Mouse (Mus musculus): ENCODE results near the gene Bex3. TPM values are rescaled to one million over a fixed set of nuclear protein-coding genes. Genes with fewer than 3 reads are reported as not detected.
"Not testable (repeated sequence)": the region's sequence is repeated elsewhere in the genome, so short reads cannot be mapped to it uniquely, and the experiment has no call there.

Bex3 gene
- polyA plus RNA-seq, 1 experiment from 2014 or later, result 400 TPM

DNA sequence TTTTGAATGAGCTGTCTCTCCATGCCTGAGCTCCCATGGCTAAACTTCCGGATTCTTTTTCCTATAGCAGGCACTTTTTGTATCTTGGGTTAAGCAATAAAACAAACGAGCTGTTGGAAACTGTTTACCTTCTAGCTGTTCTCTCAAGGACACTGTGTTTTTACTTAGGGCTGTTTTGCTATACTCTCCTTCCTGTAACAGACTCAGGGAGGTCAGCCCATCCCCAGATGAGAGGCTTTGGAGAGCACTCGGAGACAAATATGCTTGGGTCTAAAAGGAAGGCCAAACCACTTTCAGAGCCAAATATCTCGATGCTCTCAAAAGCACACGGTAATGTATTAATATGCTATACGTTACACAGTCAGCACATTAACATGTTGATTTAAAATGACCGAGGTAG, 20.4 kb upstream of the Bex3 start:
- H3K4me2 ChIP-seq (ENCODE audit: low read depth, low read length), result no peak overlapping the region
- H3K9me3 ChIP-seq (replicated peaks; ENCODE audit: control insufficient read depth, low read length), result no peaks in the 10 kb centered on the region
- H3K36me3 ChIP-seq (ENCODE audit: control insufficient read depth, insufficient read depth), result peaks cover 3% of the 10 kb centered on the region; the same call in 1 of the 2 replicates
- WGBS, result 64% methylated on average over 7 of the region's 7 CpGs
- no peaks in the 10 kb centered on the region for H3K27me3 ChIP-seq (ENCODE audit: control insufficient read depth, insufficient read depth, low read length)
- no peak overlapping the region for H3K27ac ChIP-seq (ENCODE audit: low read length)
- H3K9ac ChIP-seq (ENCODE audit: low read length), result no peak overlapping the region
- no peak overlapping the region for H3K4me3 ChIP-seq (ENCODE audit: low read length)
- peaks cover 5% of the 10 kb centered on the region; the same call in 1 of the 2 replicates for H3K4me1 ChIP-seq (ENCODE audit: control insufficient read depth, insufficient read depth, low read length)
- no peak for ATAC-seq (replicated peaks; ENCODE audit: extremely low read depth, insufficient read depth, low FRiP score)

DNA sequence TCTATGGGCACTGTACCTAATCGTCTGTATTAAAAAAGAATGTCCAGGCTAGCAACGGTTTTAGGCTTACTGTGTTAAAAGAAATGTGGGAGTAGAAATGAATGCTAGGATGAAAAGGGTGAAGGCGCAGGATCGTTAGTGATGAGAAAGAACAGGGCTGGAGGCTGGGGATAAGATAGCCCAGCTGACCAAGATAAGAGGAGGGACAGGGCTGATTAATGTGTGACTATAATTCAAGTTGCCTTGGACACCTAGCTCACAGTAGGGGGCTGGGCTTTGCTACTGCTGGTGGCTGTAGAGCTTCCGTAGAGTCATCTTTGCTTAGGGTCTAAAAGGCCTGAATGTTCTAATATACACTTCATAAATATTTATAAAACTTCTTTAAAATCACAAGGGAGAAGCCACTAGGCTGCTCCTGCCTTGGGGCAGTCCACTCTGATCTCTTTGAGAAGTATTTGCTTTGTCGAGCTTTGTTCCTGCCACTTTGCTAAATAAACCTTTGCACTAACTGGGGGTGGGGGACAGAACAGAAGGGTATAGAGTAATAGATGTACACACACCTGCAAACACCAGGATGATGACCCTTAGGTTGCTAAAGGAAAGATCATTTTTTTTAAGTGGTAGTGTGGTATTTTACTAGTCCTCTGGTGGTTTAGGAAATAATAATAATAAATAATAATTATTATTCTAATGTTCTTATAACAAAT, 17.9 kb upstream of the Bex3 start:
- no peak overlapping the region for H3K4me3 ChIP-seq (ENCODE audit: low read length)
- peaks cover 3% of the 10 kb centered on the region; the same call in 1 of the 2 replicates for H3K36me3 ChIP-seq (ENCODE audit: control insufficient read depth, insufficient read depth)
- no peaks in the 10 kb centered on the region for H3K27me3 ChIP-seq (ENCODE audit: control insufficient read depth, insufficient read depth, low read length)
- no peak overlapping the region for H3K27ac ChIP-seq (ENCODE audit: low read length)
- no peak for ATAC-seq (replicated peaks; ENCODE audit: extremely low read depth, insufficient read depth, low FRiP score)
- H3K9ac ChIP-seq (ENCODE audit: low read length), result no peak overlapping the region
- peaks cover 5% of the 10 kb centered on the region; the same call in 1 of the 2 replicates for H3K4me1 ChIP-seq (ENCODE audit: control insufficient read depth, insufficient read depth, low read length)
- WGBS, result 38% methylated on average over 6 of the region's 6 CpGs
- no peaks in the 10 kb centered on the region for H3K9me3 ChIP-seq (replicated peaks; ENCODE audit: control insufficient read depth, low read length)
- no peak overlapping the region for H3K4me2 ChIP-seq (ENCODE audit: low read depth, low read length)

DNA sequence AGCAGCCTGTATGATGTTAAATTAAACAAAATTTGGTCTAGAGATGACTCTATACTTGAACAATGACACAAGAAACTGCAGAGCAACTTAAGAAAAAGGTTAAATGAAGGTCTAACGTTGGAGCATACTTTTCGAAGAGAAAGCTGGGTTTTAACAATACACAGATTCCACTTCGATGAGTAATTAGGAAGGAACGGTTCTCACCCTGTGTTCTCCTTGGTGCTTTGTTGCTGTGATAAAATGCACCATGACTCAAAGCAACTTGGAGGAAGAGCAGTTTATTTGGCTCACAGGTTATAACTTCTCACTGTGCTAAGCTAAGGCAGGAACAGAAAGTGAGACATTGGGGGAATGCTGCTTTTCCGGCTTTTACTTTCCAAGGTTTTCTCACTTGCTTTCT, 2.3 kb upstream of the Bex3 start:
- ATAC-seq (replicated peaks; ENCODE audit: extremely low read depth, insufficient read depth, low FRiP score), result no peak
- H3K36me3 ChIP-seq (ENCODE audit: control insufficient read depth, insufficient read depth), result peaks cover 2% of the 10 kb centered on the region; the same call in 1 of the 2 replicates
- H3K27ac ChIP-seq (ENCODE audit: low read length), result no peak overlapping the region
- no peak overlapping the region for H3K4me2 ChIP-seq (ENCODE audit: low read depth, low read length)
- WGBS, result 57% methylated on average over 5 of the region's 5 CpGs
- H3K9me3 ChIP-seq (replicated peaks; ENCODE audit: control insufficient read depth, low read length), result no peaks in the 10 kb centered on the region
- H3K4me3 ChIP-seq (ENCODE audit: low read length), result no peak overlapping the region
- H3K27me3 ChIP-seq (ENCODE audit: control insufficient read depth, insufficient read depth, low read length), result no peaks in the 10 kb centered on the region
- H3K9ac ChIP-seq (ENCODE audit: low read length), result no peak overlapping the region
- H3K4me1 ChIP-seq (ENCODE audit: control insufficient read depth, insufficient read depth, low read length), result peaks cover 7% of the 10 kb centered on the region

DNA sequence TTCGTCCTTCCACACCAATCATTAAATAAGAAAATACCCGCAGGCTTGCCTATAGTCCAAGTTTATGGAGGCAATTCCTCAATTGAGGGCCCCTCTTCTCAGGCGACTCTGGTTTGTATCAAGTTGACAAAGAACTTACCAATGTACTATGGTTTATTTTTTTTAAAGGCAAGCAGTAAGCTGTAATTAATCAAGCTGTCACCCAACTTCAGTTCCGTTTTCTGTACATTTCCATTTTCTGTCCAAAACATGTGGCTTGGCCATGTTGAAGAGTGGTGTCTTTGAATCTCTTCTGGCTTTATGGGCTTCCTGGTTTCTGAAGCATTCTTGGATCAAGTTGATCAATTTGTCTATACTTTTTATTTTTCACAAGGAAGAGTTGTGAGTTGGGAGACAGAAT, 1.9 kb upstream of the Bex3 start:
- WGBS, result 62% methylated on average over 4 of the region's 4 CpGs
- H3K36me3 ChIP-seq (ENCODE audit: control insufficient read depth, insufficient read depth), result peaks cover 2% of the 10 kb centered on the region; the same call in 1 of the 2 replicates
- H3K27ac ChIP-seq (ENCODE audit: low read length), result no peak overlapping the region
- no peak for ATAC-seq (replicated peaks; ENCODE audit: extremely low read depth, insufficient read depth, low FRiP score)
- H3K4me3 ChIP-seq (ENCODE audit: low read length), result no peak overlapping the region
- H3K9ac ChIP-seq (ENCODE audit: low read length), result no peak overlapping the region
- H3K4me2 ChIP-seq (ENCODE audit: low read depth, low read length), result no peak overlapping the region
- H3K9me3 ChIP-seq (replicated peaks; ENCODE audit: control insufficient read depth, low read length), result no peaks in the 10 kb centered on the region
- H3K4me1 ChIP-seq (ENCODE audit: control insufficient read depth, insufficient read depth, low read length), result peaks cover 7% of the 10 kb centered on the region
- no peaks in the 10 kb centered on the region for H3K27me3 ChIP-seq (ENCODE audit: control insufficient read depth, insufficient read depth, low read length)

DNA sequence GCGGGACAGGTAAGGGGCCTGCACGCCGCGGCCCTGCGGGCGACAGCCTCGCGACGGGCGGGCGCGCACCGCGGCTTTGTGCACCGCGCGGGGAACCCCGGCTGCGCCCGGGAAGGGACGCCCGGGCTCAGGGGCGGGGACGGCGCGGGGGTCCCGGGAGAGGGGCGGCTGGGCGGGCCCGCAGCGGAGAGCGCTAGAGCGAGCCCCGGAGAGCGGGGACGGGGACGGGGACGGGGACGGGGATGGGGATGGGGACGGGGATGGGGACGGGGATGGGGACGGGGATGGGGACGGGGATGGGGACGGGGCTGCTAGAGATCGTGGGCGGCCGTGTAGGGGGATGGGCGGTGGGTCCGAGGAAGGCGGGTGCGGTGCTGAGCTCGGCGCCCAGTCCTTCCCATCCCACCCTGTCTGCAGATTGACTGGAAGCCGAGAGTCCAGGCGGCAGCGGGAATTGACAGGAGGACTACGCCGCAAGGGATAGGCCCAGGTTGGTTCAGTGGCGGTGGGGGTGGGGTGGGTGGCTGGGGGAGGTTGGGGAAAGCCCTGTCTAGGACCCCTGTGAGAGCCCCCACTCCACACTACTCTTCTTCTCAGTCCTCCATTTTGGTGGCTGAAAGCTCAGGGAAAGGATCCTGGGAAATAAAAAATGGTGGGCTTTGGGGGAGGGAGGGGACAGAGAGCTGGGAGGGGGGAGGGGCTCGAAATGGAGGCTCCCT, 499 bp downstream of the Bex3 start:
- H3K9me3 ChIP-seq (replicated peaks; ENCODE audit: control insufficient read depth, low read length); H3K27me3 ChIP-seq (ENCODE audit: control insufficient read depth, insufficient read depth, low read length); H3K36me3 ChIP-seq (ENCODE audit: control insufficient read depth, insufficient read depth); H3K4me1 ChIP-seq (ENCODE audit: control insufficient read depth, insufficient read depth, low read length): not testable (repeated sequence)
- Histone ChIP-seq H3K4me3 (ENCODE audit: low read length) (peak overlapping the region; percentile 54), H3K9ac (ENCODE audit: low read length) (peak overlapping the region; percentile 67), H3K4me2 (ENCODE audit: low read depth, low read length) (peak overlapping the region; percentile 56), H3K27ac (ENCODE audit: low read length) (peak overlapping the region; percentile 57)
- ATAC-seq (replicated peaks; ENCODE audit: extremely low read depth, insufficient read depth, low FRiP score), result peak; percentile 50
- WGBS, result 8% methylated on average over 14 of the region's 60 CpGs

DNA sequence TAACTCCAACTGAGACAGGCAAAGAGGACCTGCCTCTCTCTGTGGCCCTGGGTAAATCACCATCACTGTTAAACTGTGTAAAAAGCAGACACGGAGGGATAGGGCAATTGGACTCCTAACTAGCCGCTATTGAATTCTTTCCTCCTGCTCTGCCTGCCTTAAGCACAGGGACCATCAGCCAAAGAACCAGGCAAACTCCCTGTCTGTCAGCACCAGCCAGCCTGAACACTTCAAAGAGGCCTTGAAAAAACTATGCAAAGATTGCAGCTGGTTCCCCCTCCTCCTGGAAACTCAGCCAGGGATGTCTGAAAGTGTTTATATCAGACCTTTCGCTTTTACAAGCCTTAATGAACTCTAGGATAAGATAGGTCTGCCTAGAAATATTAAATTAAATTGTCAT, 4.5 kb downstream of the Bex3 start:
- Histone ChIP-seq H3K4me3 (ENCODE audit: low read length) (no peak overlapping the region), H3K27ac (ENCODE audit: low read length) (0 out of 2 replicates have a peak overlapping the region, but pooled peaks have one; percentile 46), H3K9ac (ENCODE audit: low read length) (no peak overlapping the region), H3K27me3 (ENCODE audit: control insufficient read depth, insufficient read depth, low read length) (no peaks in the 10 kb centered on the region), H3K4me1 (ENCODE audit: control insufficient read depth, insufficient read depth, low read length) (peaks cover 7% of the 10 kb centered on the region), H3K9me3 (replicated peaks; ENCODE audit: control insufficient read depth, low read length) (no peaks in the 10 kb centered on the region), H3K36me3 (ENCODE audit: control insufficient read depth, insufficient read depth) (peaks cover 2% of the 10 kb centered on the region; the same call in 1 of the 2 replicates), H3K4me2 (ENCODE audit: low read depth, low read length) (no peak overlapping the region; the same call in 1 of the 2 replicates)
- no peak for ATAC-seq (replicated peaks; ENCODE audit: extremely low read depth, insufficient read depth, low FRiP score)
- WGBS, result 20% methylated on average over 3 of the region's 3 CpGs

DNA sequence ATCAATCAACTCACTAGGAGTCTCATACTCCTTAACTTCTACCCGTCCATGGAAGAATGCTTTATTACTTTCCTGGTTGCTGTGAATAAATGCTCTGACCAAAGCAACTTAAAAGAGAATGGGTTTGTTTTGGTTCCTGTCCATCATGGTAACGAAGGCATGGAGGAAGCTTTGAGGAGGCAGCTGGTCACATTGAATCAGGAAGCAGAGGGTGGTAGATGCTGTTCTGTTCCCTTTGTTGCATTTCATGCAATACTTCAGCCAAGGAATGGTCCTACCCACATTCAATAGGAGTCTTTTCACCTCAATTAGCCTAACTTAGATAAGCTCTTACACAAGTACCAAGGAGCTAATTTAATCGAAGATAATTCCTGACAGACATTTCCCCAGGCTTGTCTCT, 5.3 kb downstream of the Bex3 start:
- Histone ChIP-seq H3K9ac (ENCODE audit: low read length) (no peak overlapping the region), H3K27me3 (ENCODE audit: control insufficient read depth, insufficient read depth, low read length) (no peaks in the 10 kb centered on the region), H3K4me2 (ENCODE audit: low read depth, low read length) (no peak overlapping the region), H3K36me3 (ENCODE audit: control insufficient read depth, insufficient read depth) (peaks cover 2% of the 10 kb centered on the region; the same call in 1 of the 2 replicates), H3K4me3 (ENCODE audit: low read length) (no peak overlapping the region), H3K9me3 (replicated peaks; ENCODE audit: control insufficient read depth, low read length) (no peaks in the 10 kb centered on the region), H3K4me1 (ENCODE audit: control insufficient read depth, insufficient read depth, low read length) (peaks cover 7% of the 10 kb centered on the region), H3K27ac (ENCODE audit: low read length) (no peak overlapping the region)
- no peak for ATAC-seq (replicated peaks; ENCODE audit: extremely low read depth, insufficient read depth, low FRiP score)
- WGBS, result 52% methylated on average over 3 of the region's 3 CpGs

DNA sequence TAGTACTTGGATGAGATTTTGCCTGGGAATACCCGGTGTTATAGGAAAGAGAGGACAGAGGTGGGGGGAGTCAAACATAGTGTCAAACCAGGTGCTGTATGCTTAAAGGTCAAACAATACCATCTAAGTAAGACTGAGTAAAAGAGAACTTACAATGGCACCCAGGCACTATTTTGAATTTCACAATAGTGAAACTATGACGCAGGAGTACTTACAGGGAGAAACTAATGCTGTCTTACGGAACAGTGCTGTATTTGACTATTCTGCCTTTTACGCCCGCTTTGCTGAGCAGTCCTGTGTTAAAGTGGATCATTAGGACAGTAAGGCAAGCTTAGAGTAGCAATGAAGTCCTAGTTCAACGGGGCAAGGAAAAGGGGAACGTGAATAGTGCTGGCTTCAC, 7.5 kb downstream of the Bex3 start:
- Histone ChIP-seq H3K9me3 (replicated peaks; ENCODE audit: control insufficient read depth, low read length) (no peaks in the 10 kb centered on the region), H3K27me3 (ENCODE audit: control insufficient read depth, insufficient read depth, low read length) (no peaks in the 10 kb centered on the region), H3K4me1 (ENCODE audit: control insufficient read depth, insufficient read depth, low read length) (no peaks in the 10 kb centered on the region), H3K9ac (ENCODE audit: low read length) (no peak overlapping the region), H3K4me3 (ENCODE audit: low read length) (no peak overlapping the region), H3K36me3 (ENCODE audit: control insufficient read depth, insufficient read depth) (no peaks in the 10 kb centered on the region), H3K27ac (ENCODE audit: low read length) (no peak overlapping the region), H3K4me2 (ENCODE audit: low read depth, low read length) (no peak overlapping the region)
- ATAC-seq (replicated peaks; ENCODE audit: extremely low read depth, insufficient read depth, low FRiP score), result no peak
- WGBS, result 83% methylated on average over 7 of the region's 7 CpGs

DNA sequence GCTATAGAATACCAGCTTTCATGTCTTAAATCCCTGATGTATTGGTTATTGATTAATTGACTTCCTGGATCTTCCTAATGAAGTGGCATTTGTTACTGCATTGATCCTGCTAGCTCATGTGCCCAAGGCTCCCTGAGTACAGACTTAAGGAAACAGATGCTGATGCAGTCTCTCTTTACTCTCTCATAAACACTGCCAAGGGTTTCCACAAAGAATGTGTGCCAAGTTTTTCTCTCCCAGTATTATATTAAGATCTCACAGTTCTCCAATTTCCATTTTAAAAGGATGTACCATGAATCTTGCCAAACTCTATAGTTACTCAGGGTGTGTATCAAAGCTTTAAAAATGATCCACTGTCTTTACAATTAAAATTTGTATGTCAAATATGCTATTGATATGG, 8.3 kb downstream of the Bex3 start:
- H3K9me3 ChIP-seq (replicated peaks; ENCODE audit: control insufficient read depth, low read length), result no peaks in the 10 kb centered on the region
- H3K4me2 ChIP-seq (ENCODE audit: low read depth, low read length), result no peak overlapping the region
- no peak for ATAC-seq (replicated peaks; ENCODE audit: extremely low read depth, insufficient read depth, low FRiP score)
- no peak overlapping the region for H3K27ac ChIP-seq (ENCODE audit: low read length)
- no peaks in the 10 kb centered on the region for H3K36me3 ChIP-seq (ENCODE audit: control insufficient read depth, insufficient read depth)
- H3K27me3 ChIP-seq (ENCODE audit: control insufficient read depth, insufficient read depth, low read length), result no peaks in the 10 kb centered on the region
- no peaks in the 10 kb centered on the region for H3K4me1 ChIP-seq (ENCODE audit: control insufficient read depth, insufficient read depth, low read length)
- H3K4me3 ChIP-seq (ENCODE audit: low read length), result no peak overlapping the region
- H3K9ac ChIP-seq (ENCODE audit: low read length), result no peak overlapping the region

Measured in heart, embryonic 16.5 days (tissue).